7 mouse cellular contexts compared by ENCODE assay signal in genomic region chr10:73564216-73564615, GRCm38 (mm10).
DNase-seq lines count a peak whose midpoint lies in the region; ATAC-seq and TF ChIP-seq lines count a peak whose summit lies in the region.

No protein-coding gene starts in this region.

- H3K27me3 ChIP-seq in midbrain, embryonic 14.5 days (ENCODE audit: control insufficient read depth, insufficient read depth, low read length), result no peaks in the 10 kb centered on the region
- H3K27me3 ChIP-seq in midbrain, embryonic 16.5 days (ENCODE audit: control insufficient read depth, insufficient read depth, low read depth, low read length), result no peaks in the 10 kb centered on the region

- no peak overlapping the region for H3K9ac ChIP-seq in midbrain, embryonic 14.5 days (replicated peaks; ENCODE audit: low read length)
- no peak overlapping the region for H3K9ac ChIP-seq in midbrain, embryonic 16.5 days (ENCODE audit: low read depth, low read length)

- ATAC-seq in midbrain, embryonic 14.5 days (ENCODE audit: low FRiP score, low TSS enrichment), result no peak
- ATAC-seq in midbrain, embryonic 16.5 days, result no peak
- ATAC-seq in monocyte, adult 5-6 weeks (replicated peaks; ENCODE audit: insufficient number of reproducible peaks, low FRiP score, low TSS enrichment, poor library complexity, severe bottlenecking), result no peak

- 74% methylated on average over 7 of the region's 7 CpGs for WGBS in midbrain, embryonic 14.5 days
- 74% methylated on average over 7 of the region's 7 CpGs for WGBS in midbrain, embryonic 16.5 days

- H3K4me2 ChIP-seq in midbrain, embryonic 14.5 days (ENCODE audit: low read length), result no peak overlapping the region
- no peak overlapping the region for H3K4me2 ChIP-seq in midbrain, embryonic 16.5 days (ENCODE audit: low read length)

- no peaks in the 10 kb centered on the region for H3K9me3 ChIP-seq in midbrain, embryonic 14.5 days (ENCODE audit: control insufficient read depth, low read length)
- H3K9me3 ChIP-seq in midbrain, embryonic 16.5 days (replicated peaks; ENCODE audit: control insufficient read depth, low read length, poor library complexity, severe bottlenecking), result no peaks in the 10 kb centered on the region

- H3K36me3 ChIP-seq in midbrain, embryonic 14.5 days (ENCODE audit: control insufficient read depth, insufficient read depth, low read length), result no peaks in the 10 kb centered on the region
- no peaks in the 10 kb centered on the region for H3K36me3 ChIP-seq in midbrain, embryonic 16.5 days (ENCODE audit: control insufficient read depth, insufficient read depth, low read length)

- H3K4me3 ChIP-seq in midbrain, embryonic 14.5 days (replicated peaks; ENCODE audit: low read depth, low read length), result no peak overlapping the region
- H3K4me3 ChIP-seq in midbrain, embryonic 16.5 days (ENCODE audit: low read depth, low read length), result no peak overlapping the region

- DNase-seq in midbrain, embryonic 14.5 days, result peak; percentile 27
- DNase-seq in brain, embryonic 14.5 days (ENCODE audit: low read depth), result peak; percentile 19
- DNase-seq in kidney, postnatal 25 days, result peak; percentile 3 to 19
- DNase-seq in right cerebral cortex, adult 2 months (ENCODE audit: low spot score in 2 of 2), result peak; percentile 47 to 53
- DNase-seq in thymus, postnatal 4 days, result no peak

- no peak overlapping the region for H3K27ac ChIP-seq in midbrain, embryonic 14.5 days (replicated peaks; ENCODE audit: low read depth, low read length)
- H3K27ac ChIP-seq in midbrain, embryonic 16.5 days (ENCODE audit: low read length), result no peak overlapping the region

- no peaks in the 10 kb centered on the region for H3K4me1 ChIP-seq in midbrain, embryonic 14.5 days (ENCODE audit: control insufficient read depth, insufficient read depth, low read length)
- H3K4me1 ChIP-seq in midbrain, embryonic 16.5 days (ENCODE audit: control insufficient read depth, insufficient read depth, low read length), result no peaks in the 10 kb centered on the region

- no peak for TF ChIP-seq POLR2A in brain, embryonic 14.5 days (IDR thresholded peaks at IDR 0.05; ENCODE audit: borderline replicate concordance, extremely low read depth, insufficient read depth, insufficient read length, poor library complexity, severe bottlenecking)

- peak; percentile 55; the same call in 1 of the 2 replicates for TF ChIP-seq CTCF in brain, embryonic 14.5 days (IDR thresholded peaks at IDR 0.05; ENCODE audit: borderline replicate concordance, extremely low read depth, insufficient read depth, insufficient read length)
